Mouse (Mus musculus) lung, embryonic 16.5 days (tissue): ENCODE results near the gene Fsd2. TPM values are rescaled to one million over a fixed set of nuclear protein-coding genes. Genes with fewer than 3 reads are reported as not detected.

ENCODE experiments used
- ATAC-seq: fragments of 200-750 bp; cut with Nextera tagmentation; 2 replicates; pipeline ENCODE4 v1.8.0; 2017; ENCODE audit warnings: low read depth, mild to moderate bottlenecking, moderate library complexity
- H3K27ac ChIP-seq: fragments of 300-500 bp; sonication (generic); 2 replicates; pipeline ENCODE4 v1.5.1; 2014; ENCODE audit warnings: mild to moderate bottlenecking, control low read depth, low read length
- H3K27me3 ChIP-seq: fragments of 300-500 bp; sonication (generic); 2 replicates; pipeline ENCODE4 v1.6.1; 2014; ENCODE audit warnings: low read depth, low read length, mixed read lengths; ENCODE audit not compliant: control insufficient read depth, insufficient read depth
- H3K36me3 ChIP-seq: fragments of 300-500 bp; sonication (generic); 2 replicates; pipeline ENCODE4 v1.6.1; 2014; ENCODE audit warnings: low read length; ENCODE audit not compliant: control insufficient read depth, insufficient read depth
- H3K4me1 ChIP-seq: fragments of 300-500 bp; sonication (generic); replicated peaks from 2 replicates; pipeline ENCODE4 v1.6.1; 2014; ENCODE audit warnings: low read length, mixed read lengths; ENCODE audit not compliant: control insufficient read depth, insufficient read depth
- H3K4me2 ChIP-seq: fragments of 300-500 bp; sonication (generic); 2 replicates; pipeline ENCODE4 v1.6.1; 2014; ENCODE audit warnings: low read depth, low read length, control low read depth
- H3K4me3 ChIP-seq: fragments of 300-500 bp; sonication (generic); 2 replicates; pipeline ENCODE4 v1.5.1; 2014; ENCODE audit warnings: mild to moderate bottlenecking, low read length, control low read depth
- H3K9ac ChIP-seq: fragments of 300-500 bp; sonication (generic); 2 replicates; pipeline ENCODE4 v1.6.1; 2014; ENCODE audit warnings: low read length, control low read depth
- H3K9me3 ChIP-seq: fragments of 300-500 bp; sonication (generic); 2 replicates; pipeline ENCODE4 v1.6.1; 2016; ENCODE audit warnings: low read length; ENCODE audit not compliant: control insufficient read depth
- WGBS: fragments of 180-500 bp; shearing (Covaris S2); extraction: QIAGEN DNeasy Blood & Tissue Kit; methylation state at CpG from one replicate; pipeline ENCODE4 v1.1.7; 2014; 5-methylcytosine and 5-hydroxymethylcytosine counted together
- polyA plus RNA-seq: library from polyadenylated mRNA; unstranded; fragments of >200 nt; fragmentation: Nextera tagmentation; extraction: Ambion mirVana; gene quantifications from 2 replicates; pipeline ENCODE4 v1.2.1, GENCODE M21; 2015

Fsd2 gene
- 1.8 and 2.0 TPM in 2 replicates for polyA plus RNA-seq

GRCm38 (mm10) chr7:81566892-81567291 lies at the start of gene Fsd2:
Fsd2 (minus strand) TSS chr7:81566944.
- Histone ChIP-seq H3K36me3 (no peaks in the 10 kb centered on the region), H3K27me3 (no peaks in the 10 kb centered on the region), H3K9ac (no peak within 1 kb of the TSS), H3K4me2 (no peak within 1 kb of the TSS), H3K9me3 (no peaks in the 10 kb centered on the region), H3K4me1 (no peaks in the 10 kb centered on the region; the same call in 1 of the 2 replicates), H3K4me3 (no peak within 1 kb of the TSS), H3K27ac (no peak within 1 kb of the TSS)
- no peak for ATAC-seq
- 57% methylated on average over 9 of the region's 9 CpGs for WGBS

- Histone ChIP-seq H3K4me1 (no peaks in the 10 kb centered on the region), H3K9ac (no peak overlapping the region), H3K36me3 (no peaks in the 10 kb centered on the region), H3K4me2 (no peak overlapping the region), H3K27me3 (no peaks in the 10 kb centered on the region), H3K27ac (no peak overlapping the region), H3K9me3 (no peaks in the 10 kb centered on the region), H3K4me3 (no peak overlapping the region)
- no peak for ATAC-seq
- WGBS: 74% methylated on average over 9 of the region's 9 CpGs
These were observed 48.3 kb upstream of the Fsd2 start for GRCm38 (mm10) chr7:81615031-81615430.

GRCm38 (mm10) chr7:81612856-81613635 lies 46.3 kb upstream of the Fsd2 start:
- no peaks in the 10 kb centered on the region for H3K36me3 ChIP-seq
- no peak overlapping the region for H3K27ac ChIP-seq
- H3K9ac ChIP-seq: no peak overlapping the region
- WGBS: 83% methylated on average over 13 of the region's 13 CpGs
- H3K27me3 ChIP-seq: no peaks in the 10 kb centered on the region
- no peak overlapping the region for H3K4me2 ChIP-seq
- no peaks in the 10 kb centered on the region for H3K4me1 ChIP-seq
- no peaks in the 10 kb centered on the region for H3K9me3 ChIP-seq
- ATAC-seq: no peak
- H3K4me3 ChIP-seq: no peak overlapping the region

- no peak overlapping the region for H3K9ac ChIP-seq
- WGBS: 60% methylated on average over 18 of the region's 18 CpGs
These were observed 43.4 kb upstream of the Fsd2 start for GRCm38 (mm10) chr7:81610125-81610524.

GRCm38 (mm10) chr7:81606452-81606851 lies 39.7 kb upstream of the Fsd2 start:
- WGBS: 58% methylated on average over 5 of the region's 5 CpGs

More at GRCm38 (mm10) chr7:81610125-81610524, 43.4 kb upstream of the Fsd2 start:
- Histone ChIP-seq H3K27ac (no peak overlapping the region), H3K27me3 (no peaks in the 10 kb centered on the region), H3K4me1 (no peaks in the 10 kb centered on the region), H3K36me3 (no peaks in the 10 kb centered on the region), H3K9me3 (no peaks in the 10 kb centered on the region), H3K4me3 (no peak overlapping the region), H3K4me2 (no peak overlapping the region)
- no peak for ATAC-seq

GRCm38 (mm10) chr7:81605489-81605888 lies 38.7 kb upstream of the Fsd2 start:
- H3K4me2 ChIP-seq: no peak overlapping the region
- H3K27me3 ChIP-seq: no peaks in the 10 kb centered on the region
- ATAC-seq: no peak
- H3K36me3 ChIP-seq: no peaks in the 10 kb centered on the region
- H3K9me3 ChIP-seq: no peaks in the 10 kb centered on the region
- H3K27ac ChIP-seq: no peak overlapping the region
- 51% methylated on average over 4 of the region's 4 CpGs for WGBS
- no peak overlapping the region for H3K9ac ChIP-seq
- no peak overlapping the region for H3K4me3 ChIP-seq
- H3K4me1 ChIP-seq: no peaks in the 10 kb centered on the region

More at GRCm38 (mm10) chr7:81606452-81606851, 39.7 kb upstream of the Fsd2 start:
- Histone ChIP-seq H3K4me3 (no peak overlapping the region), H3K9me3 (no peaks in the 10 kb centered on the region), H3K4me2 (no peak overlapping the region), H3K36me3 (no peaks in the 10 kb centered on the region), H3K9ac (no peak overlapping the region), H3K4me1 (no peaks in the 10 kb centered on the region), H3K27ac (no peak overlapping the region), H3K27me3 (no peaks in the 10 kb centered on the region)
- ATAC-seq: no peak

- Histone ChIP-seq H3K36me3 (no peaks in the 10 kb centered on the region), H3K4me1 (no peaks in the 10 kb centered on the region), H3K4me2 (no peak overlapping the region), H3K27ac (no peak overlapping the region), H3K27me3 (no peaks in the 10 kb centered on the region), H3K9me3 (no peaks in the 10 kb centered on the region), H3K9ac (no peak overlapping the region), H3K4me3 (no peak overlapping the region)
- ATAC-seq: no peak
- WGBS: 80% methylated on average over 5 of the region's 5 CpGs
These were observed 38.2 kb upstream of the Fsd2 start for GRCm38 (mm10) chr7:81604991-81605390.

GRCm38 (mm10) chr7:81599379-81600280 lies 32.9 kb upstream of the Fsd2 start:
- Histone ChIP-seq H3K4me1 (no peaks in the 10 kb centered on the region), H3K27me3 (no peaks in the 10 kb centered on the region), H3K4me2 (no peak overlapping the region), H3K36me3 (peaks cover 11% of the 10 kb centered on the region), H3K9me3 (no peaks in the 10 kb centered on the region), H3K27ac (no peak overlapping the region), H3K4me3 (no peak overlapping the region), H3K9ac (no peak overlapping the region)
- WGBS: 49% methylated on average over 8 of the region's 8 CpGs
- ATAC-seq: no peak

GRCm38 (mm10) chr7:81597660-81598059 lies 30.9 kb upstream of the Fsd2 start:
- H3K4me1 ChIP-seq: no peaks in the 10 kb centered on the region
- H3K4me2 ChIP-seq: no peak overlapping the region
- no peaks in the 10 kb centered on the region for H3K9me3 ChIP-seq
- H3K27me3 ChIP-seq: no peaks in the 10 kb centered on the region
- WGBS: 93% methylated on average over 1 of the region's 1 CpGs
- no peak overlapping the region for H3K4me3 ChIP-seq
- no peak for ATAC-seq
- H3K27ac ChIP-seq: no peak overlapping the region
- H3K36me3 ChIP-seq: peaks cover 15% of the 10 kb centered on the region
- no peak overlapping the region for H3K9ac ChIP-seq
